Mouse (Mus musculus) olfactory bulb, adult 2 months (tissue): ENCODE data around the gene Pik3c2a. TPM values are rescaled to one million over a fixed set of nuclear protein-coding genes. Genes with fewer than 3 reads are reported as not detected.

Experiments
- H3K27ac ChIP-seq: fragments of 200-500 bp; 2 replicates; pipeline ENCODE4 v1.5.1; 2012; ENCODE audit warnings: low read depth, low read length; ENCODE audit not compliant: insufficient read depth
- H3K4me1 ChIP-seq: fragments of 200-500 bp; 2 replicates; pipeline ENCODE4 v1.6.1; 2012; ENCODE audit warnings: low read length; ENCODE audit not compliant: control insufficient read depth, insufficient read depth
- H3K4me3 ChIP-seq: fragments of 200-500 bp; 2 replicates; pipeline ENCODE4 v1.5.1; 2012; ENCODE audit warnings: mild to moderate bottlenecking, low read depth, low read length, moderate library complexity; ENCODE audit not compliant: insufficient read depth
- CTCF ChIP-seq: fragments of 200-500 bp; IDR thresholded peaks from 2 replicates; pipeline ENCODE4 v1.5.1; 2012; ENCODE audit warnings: low read depth, mild to moderate bottlenecking, low read length, moderate library complexity; ENCODE audit not compliant: insufficient read depth
- POLR2A ChIP-seq: fragments of 200-500 bp; IDR thresholded peaks from 2 replicates; pipeline ENCODE4 v1.6.1; 2012; ENCODE audit warnings: mild to moderate bottlenecking, low read depth, low read length, moderate library complexity; ENCODE audit not compliant: insufficient read depth
- WGBS: fragments of 180-500 bp; shearing (Covaris S2); methylation state at CpG from one replicate; pipeline ENCODE4 v1.1.7; 2018; 5-methylcytosine and 5-hydroxymethylcytosine counted together
- polyA plus RNA-seq: library from polyadenylated mRNA; stranded (reverse); fragments of >200 nt; gene quantifications from 2 replicates; pipeline ENCODE4 v1.2.4, GENCODE M21; 2012; ENCODE audit warnings: low replicate concordance; ENCODE audit not compliant: missing spikeins, insufficient read depth, insufficient read length

Gene Pik3c2a
- not detected in 2 replicates for polyA plus RNA-seq

- TF ChIP-seq CTCF (no peak), POLR2A (peak; percentile 75)
- Histone ChIP-seq H3K4me3 (peak within 1 kb of the TSS; percentile 72), H3K4me1 (peaks cover 2% of the 10 kb centered on the region; the same call in 1 of the 2 replicates), H3K27ac (peak within 1 kb of the TSS; percentile 60)
- WGBS, result under 1% methylated on average over 72 of the region's 72 CpGs
These were observed at the start of gene Pik3c2a for GRCm38 (mm10) chr7:116443004-116443696. Gene Pik3c2a (minus strand): TSS chr7:116443449.

DNA sequence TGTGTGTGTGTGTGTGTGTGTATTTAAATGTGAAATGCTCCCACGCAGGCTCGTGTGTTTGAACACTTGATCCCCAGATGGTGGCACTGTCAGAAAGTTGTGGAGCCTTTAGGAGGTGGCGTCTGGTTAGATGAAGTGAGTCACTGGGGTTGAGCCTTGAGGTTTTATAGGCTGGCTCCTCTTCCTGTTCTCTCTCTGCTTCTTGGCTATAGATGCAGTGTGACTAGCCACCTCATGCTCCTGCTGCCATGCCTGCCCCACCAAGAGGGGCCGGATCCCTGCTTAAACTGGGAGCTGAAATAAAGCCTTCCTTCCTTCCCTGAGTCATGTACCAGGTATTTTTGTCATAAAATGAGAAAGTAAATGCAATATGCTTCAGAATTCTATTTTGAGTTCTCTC is 47.9 kb upstream of the Pik3c2a start:
- Histone ChIP-seq H3K4me1 (no peaks in the 10 kb centered on the region), H3K4me3 (no peak overlapping the region), H3K27ac (no peak overlapping the region)
- no peak for TF ChIP-seq CTCF
- no peak for TF ChIP-seq POLR2A
- 71% methylated on average over 4 of the region's 4 CpGs for WGBS

- Histone ChIP-seq H3K27ac (no peak overlapping the region), H3K4me1 (no peaks in the 10 kb centered on the region), H3K4me3 (no peak overlapping the region)
- TF ChIP-seq CTCF (no peak), POLR2A (no peak)
- 91% methylated on average over 1 of the region's 1 CpGs for WGBS
These were observed 41.9 kb upstream of the Pik3c2a start for GRCm38 (mm10) chr7:116485062-116485601.

- WGBS, result 89% methylated on average over 5 of the region's 5 CpGs
- TF ChIP-seq CTCF (no peak), POLR2A (no peak)
- H3K27ac ChIP-seq, result no peak overlapping the region
These were observed 41.0 kb upstream of the Pik3c2a start for GRCm38 (mm10) chr7:116484213-116484612.

DNA sequence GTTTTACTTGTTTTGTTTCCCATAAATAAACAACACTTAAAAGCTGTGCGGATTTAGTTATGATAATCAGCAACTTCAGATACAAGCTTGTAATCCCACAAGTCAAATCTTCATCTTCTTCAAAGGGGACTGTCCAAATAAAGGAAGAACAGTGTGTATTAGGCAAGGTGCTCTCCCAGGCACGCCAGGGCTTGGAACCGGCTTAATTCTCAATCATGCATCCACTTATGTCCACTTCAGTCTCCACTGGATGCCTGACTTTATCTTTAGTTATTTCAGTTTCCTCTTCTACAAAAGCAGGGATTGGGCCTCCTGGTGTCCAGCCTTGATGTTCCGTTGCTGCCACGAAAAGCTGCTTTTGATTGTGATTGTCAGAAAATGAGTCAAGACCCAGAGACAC is 40.5 kb upstream of the Pik3c2a start:
- 78% methylated on average over 5 of the region's 5 CpGs for WGBS
- TF ChIP-seq CTCF, result no peak
- TF ChIP-seq POLR2A, result no peak
- Histone ChIP-seq H3K27ac (no peak overlapping the region), H3K4me1 (no peaks in the 10 kb centered on the region), H3K4me3 (no peak overlapping the region)

More at GRCm38 (mm10) chr7:116484213-116484612, 41.0 kb upstream of the Pik3c2a start:
- Histone ChIP-seq H3K4me1 (no peaks in the 10 kb centered on the region), H3K4me3 (no peak overlapping the region)

GRCm38 (mm10) chr7:116483106-116483505 is 39.9 kb upstream of the Pik3c2a start:
- no peaks in the 10 kb centered on the region for H3K4me1 ChIP-seq
- H3K4me3 ChIP-seq, result no peak overlapping the region
- no peak overlapping the region for H3K27ac ChIP-seq
- no peak for TF ChIP-seq POLR2A
- TF ChIP-seq CTCF, result no peak
- WGBS, result 55% methylated on average over 1 of the region's 1 CpGs

- Histone ChIP-seq H3K4me1 (no peaks in the 10 kb centered on the region), H3K27ac (no peak overlapping the region), H3K4me3 (no peak overlapping the region)
- TF ChIP-seq CTCF (no peak), POLR2A (no peak)
- WGBS, result 88% methylated on average over 5 of the region's 5 CpGs
These were observed 33.0 kb upstream of the Pik3c2a start for GRCm38 (mm10) chr7:116476264-116476663.

DNA sequence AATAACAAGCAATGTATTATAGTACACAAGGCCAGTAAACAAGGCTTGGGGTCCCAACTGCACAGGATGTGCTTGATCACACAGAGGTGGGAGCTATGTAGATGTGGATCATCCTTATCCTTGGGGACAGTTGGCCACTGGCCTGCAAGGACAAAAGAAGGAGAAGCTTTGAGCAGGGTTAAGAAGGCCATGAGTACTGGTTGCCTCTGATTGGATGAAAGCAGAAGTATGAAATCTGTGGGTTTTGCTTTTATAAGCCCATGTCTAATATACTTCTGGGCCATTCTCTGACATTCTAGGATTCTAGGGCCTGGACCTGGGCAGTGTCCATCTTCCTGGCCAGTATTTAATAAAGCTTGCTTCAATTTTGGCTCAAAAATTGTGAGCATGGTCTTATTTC is 32.6 kb upstream of the Pik3c2a start:
- no peak for TF ChIP-seq POLR2A
- TF ChIP-seq CTCF, result no peak
- H3K4me3 ChIP-seq, result no peak overlapping the region
- no peak overlapping the region for H3K27ac ChIP-seq
- H3K4me1 ChIP-seq, result no peaks in the 10 kb centered on the region

- 69% methylated on average over 8 of the region's 8 CpGs for WGBS
These were observed 18.9 kb upstream of the Pik3c2a start for GRCm38 (mm10) chr7:116462114-116462513.

DNA sequence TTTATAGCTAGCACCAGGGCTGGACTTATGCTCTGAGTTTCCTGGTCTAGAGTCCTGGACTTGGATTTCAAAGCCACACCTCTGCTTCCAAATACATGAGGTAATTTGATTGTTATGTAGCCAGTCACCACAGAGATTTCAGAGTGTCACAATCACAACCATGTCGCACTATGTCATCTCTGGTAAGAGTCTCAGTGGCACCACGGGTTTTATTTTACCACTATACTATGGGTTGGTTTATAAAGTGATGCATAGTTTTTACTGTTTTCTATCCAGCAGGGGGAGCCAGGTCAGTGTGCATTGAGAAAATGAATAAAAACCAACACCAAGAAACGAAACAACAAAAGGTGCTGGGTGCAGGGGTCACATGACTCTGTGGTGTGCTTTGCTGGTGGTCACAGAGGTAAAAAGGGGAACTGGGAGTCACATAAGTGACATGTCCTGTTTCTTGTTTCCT is 15.8 kb upstream of the Pik3c2a start:
- TF ChIP-seq CTCF, result no peak
- TF ChIP-seq POLR2A, result no peak
- no peaks in the 10 kb centered on the region for H3K4me1 ChIP-seq
- H3K4me3 ChIP-seq, result no peak overlapping the region
- H3K27ac ChIP-seq, result no peak overlapping the region
- 29% methylated on average over 3 of the region's 3 CpGs for WGBS

More at GRCm38 (mm10) chr7:116462114-116462513, 18.9 kb upstream of the Pik3c2a start:
- Histone ChIP-seq H3K4me1 (no peaks in the 10 kb centered on the region), H3K27ac (no peak overlapping the region), H3K4me3 (no peak overlapping the region)
- no peak for TF ChIP-seq CTCF
- TF ChIP-seq POLR2A, result no peak
